Mouse (Mus musculus) adrenal gland, postnatal 36 days (tissue): ENCODE measurements at regions not wholly inside any gene's neighbourhood (a gene's known extent, or its start where the extent isn't known, plus 50 kb on each side); places are given as distances from the start of the nearest gene placed in this dataset.
A peak's percentile ranks its signal among the peaks of the same experiment; 100 is the strongest.

Source experiments
- DNase-seq, 2 experiments: peaks; one replicate each; pipeline ENCODE4 v3.0.0; 2021; ENCODE audit warnings: mixed read lengths in 1 of 2

DNA sequence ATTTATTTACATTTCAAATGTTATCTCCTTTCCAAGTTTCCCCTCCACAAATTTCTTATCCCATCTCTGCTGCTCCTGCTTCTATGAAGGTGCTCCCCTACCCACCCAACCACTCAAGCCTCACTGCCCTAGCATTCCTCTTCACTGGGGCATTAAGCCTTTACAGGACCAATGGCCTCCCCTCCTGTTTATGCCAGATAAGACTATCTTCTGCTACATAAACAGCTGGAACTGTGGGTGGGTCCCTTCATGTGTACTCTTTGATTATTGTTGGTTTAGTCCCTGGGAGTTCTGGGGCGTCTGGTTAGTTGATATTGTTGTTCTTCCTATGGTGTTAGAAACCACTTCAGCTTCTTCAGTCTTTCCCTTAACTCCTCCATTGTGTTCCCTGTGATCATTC, 1164.1 kb upstream of the Got2 start:
- no peak for DNase-seq

DNA sequence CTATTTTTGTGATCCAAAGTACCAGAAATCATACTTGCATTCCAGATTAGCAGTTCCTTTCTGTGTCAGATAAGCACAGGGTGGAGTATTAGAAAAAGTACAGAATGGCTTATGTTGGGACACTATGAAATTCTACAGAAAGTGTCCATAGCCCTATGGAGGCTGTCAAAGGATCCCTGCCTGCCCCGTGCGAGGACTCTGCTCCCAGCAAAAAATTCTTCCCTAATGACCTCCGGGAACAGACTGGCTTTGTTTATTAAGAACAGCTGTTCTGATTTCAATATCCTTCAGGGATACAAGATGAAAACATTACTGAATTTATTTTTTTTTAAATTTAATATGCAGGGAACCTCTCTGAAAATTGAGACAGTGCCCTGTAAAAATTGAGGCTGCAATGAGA, 1151.4 kb upstream of the Got2 start:
- DNase-seq: no peak

DNA sequence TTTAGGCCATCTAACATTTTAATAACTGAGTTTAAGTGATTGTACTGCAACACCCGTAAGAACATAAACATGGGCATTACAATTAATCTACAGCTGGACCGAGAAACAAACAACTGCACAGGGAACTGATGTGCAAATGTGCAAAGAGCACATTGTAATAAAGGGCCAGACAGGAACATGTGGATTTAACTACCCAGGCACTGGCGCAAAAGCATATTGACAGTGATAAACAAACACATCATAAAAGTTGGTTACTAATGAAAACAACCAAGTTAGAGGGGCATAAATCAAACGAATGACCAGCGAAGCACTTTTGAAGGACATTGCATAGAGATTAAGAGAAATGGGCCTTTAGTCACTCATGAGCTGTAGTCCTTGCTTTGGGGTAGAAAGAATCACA, 1150.5 kb upstream of the Got2 start:
- no peak for DNase-seq

DNA sequence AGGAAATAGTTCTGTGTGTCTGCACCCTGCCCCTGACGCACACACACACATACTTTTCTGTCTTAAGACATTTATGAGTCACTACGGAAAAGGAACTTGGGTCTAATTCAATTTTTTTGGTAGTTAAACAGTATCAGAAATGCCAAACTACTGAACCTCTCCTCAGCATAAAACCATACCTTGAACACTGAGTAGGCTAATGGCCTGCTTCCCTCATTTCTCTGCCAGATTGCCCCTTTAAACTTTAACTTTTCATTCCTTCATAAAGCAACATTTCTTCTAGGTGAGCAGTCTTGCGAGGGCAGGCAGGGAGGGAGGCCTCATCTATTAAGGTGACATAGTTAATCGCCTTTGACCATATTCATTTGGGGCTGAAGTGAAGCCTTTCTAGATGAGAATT, 1143.8 kb upstream of the Got2 start:
- DNase-seq: no peak

DNA sequence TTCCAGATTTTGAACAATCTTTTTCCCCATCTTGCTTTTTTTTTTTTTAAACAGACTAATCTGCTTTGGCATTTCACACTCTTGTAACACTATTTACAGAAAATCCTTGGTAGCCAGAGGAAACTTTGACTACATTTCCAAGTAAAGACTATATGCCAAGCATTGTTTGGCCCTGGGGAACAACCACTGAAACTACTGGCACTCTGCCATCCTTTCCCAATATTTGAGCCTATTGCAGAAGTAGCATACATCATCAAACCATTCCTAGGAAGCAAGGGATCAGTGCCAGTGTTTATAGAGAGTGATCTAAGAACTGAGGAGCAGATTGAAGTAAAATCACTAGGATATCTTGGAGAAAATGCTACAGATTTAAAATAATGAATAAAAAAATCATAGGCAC, 1127.2 kb upstream of the Got2 start:
- DNase-seq: peak; percentile 2 to 26

DNA sequence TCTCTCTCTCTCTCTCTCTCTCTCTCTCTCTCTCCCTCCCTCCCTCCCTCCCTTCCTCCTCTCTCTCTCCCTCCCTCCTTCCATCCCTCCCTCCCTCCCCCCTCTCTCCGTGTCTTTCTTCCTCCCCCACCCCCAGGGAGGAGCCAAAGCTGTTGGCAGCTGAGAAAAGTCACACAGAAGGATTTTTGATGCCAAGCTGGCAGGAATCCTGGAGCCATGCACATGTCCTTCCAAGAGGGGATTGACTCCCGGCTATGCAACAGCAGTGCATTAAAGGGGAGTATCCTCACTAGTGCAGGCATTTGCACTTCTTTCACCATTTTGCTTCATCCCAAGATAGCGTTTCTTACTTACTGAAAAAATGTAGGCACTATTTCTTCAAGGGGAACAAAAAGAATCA, 1115.8 kb upstream of the Got2 start:
- peak; percentile 15 to 24 for DNase-seq

DNA sequence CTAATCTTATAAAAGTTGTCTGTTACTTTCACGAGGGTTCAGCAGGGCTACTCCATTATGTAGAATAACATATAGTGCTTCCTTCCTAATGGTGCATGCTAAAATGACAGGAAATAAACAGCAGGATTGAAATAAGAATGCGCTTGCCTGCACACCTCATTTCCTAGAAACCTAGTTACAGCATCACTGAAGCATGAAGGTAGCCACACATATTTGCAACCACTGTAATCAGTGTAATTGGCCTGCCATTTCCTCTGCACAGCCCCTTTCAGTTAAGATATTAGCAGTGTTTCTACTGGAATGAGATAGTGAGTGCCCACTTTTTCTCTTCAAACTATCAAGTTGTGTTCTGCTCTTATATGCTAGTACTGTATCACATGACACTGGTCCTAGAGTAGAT, 1094.8 kb upstream of the Got2 start:
- no peak for DNase-seq
